Mouse (Mus musculus): ENCODE data around the gene Npas1. TPM values are rescaled to one million over a fixed set of nuclear protein-coding genes. Genes with fewer than 3 reads are reported as not detected.

Npas1 gene
- polyA plus RNA-seq, 1 experiment from 2014 or later, result 0.47 TPM

- Histone ChIP-seq H3K27ac (replicated peaks) (peak within 1 kb of the TSS; percentile 55), H3K4me2 (replicated peaks) (peak within 1 kb of the TSS; percentile 83), H3K9me3 (replicated peaks) (no peaks in the 10 kb centered on the region), H3K9ac (peak within 1 kb of the TSS; percentile 62), H3K36me3 (peaks cover 18% of the 10 kb centered on the region), H3K4me1 (peaks cover 10% of the 10 kb centered on the region; the same call in 1 of the 2 replicates), H3K4me3 (replicated peaks) (peak within 1 kb of the TSS; percentile 79), H3K27me3 (no peaks in the 10 kb centered on the region)
- under 1% methylated on average over 30 of the region's 30 CpGs for WGBS
- peak; percentile 98 for ATAC-seq (ENCODE audit: insufficient number of reproducible peaks, low FRiP score, low TSS enrichment, low read depth)
Observed at GRCm38 (mm10) chr7:16452587-16453073, 24.9 kb downstream of the Npas1 start, which contains the start of gene Tmem160. Gene Tmem160, plus strand, starts transcription at chr7:16452779.

DNA sequence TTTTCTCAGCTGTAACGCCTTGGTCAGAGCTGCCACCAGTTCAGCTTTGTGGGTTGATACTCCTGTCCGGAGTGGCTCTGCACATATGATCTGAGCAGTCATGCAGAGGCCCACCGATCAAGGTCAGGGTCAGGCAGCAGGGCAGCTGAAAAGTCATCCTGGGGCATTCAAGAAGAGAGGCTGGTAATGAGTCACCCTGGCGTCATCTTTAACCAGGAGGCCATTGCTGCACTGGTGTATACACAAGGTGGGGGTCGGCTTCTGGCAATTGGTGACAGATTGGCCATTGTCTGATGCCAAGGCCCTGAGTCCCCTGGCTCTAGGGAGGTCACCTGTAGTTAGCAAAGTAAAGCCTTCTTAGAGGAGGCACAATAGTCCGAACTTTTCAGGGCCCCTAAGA is 25.9 kb downstream of the Npas1 start:
- Histone ChIP-seq H3K27me3 (no peaks in the 10 kb centered on the region), H3K27ac (replicated peaks) (no peak overlapping the region), H3K4me1 (peaks cover 10% of the 10 kb centered on the region; the same call in 1 of the 2 replicates), H3K9me3 (replicated peaks) (no peaks in the 10 kb centered on the region), H3K9ac (no peak overlapping the region), H3K4me2 (replicated peaks) (no peak overlapping the region), H3K36me3 (peaks cover 15% of the 10 kb centered on the region), H3K4me3 (replicated peaks) (no peak overlapping the region)
- ATAC-seq (ENCODE audit: insufficient number of reproducible peaks, low FRiP score, low TSS enrichment, low read depth), result no peak
- WGBS, result 79% methylated on average over 6 of the region's 6 CpGs

GRCm38 (mm10) chr7:16441241-16441640 is 36.3 kb downstream of the Npas1 start:
- no peaks in the 10 kb centered on the region for H3K27me3 ChIP-seq
- H3K36me3 ChIP-seq, result peaks cover 8% of the 10 kb centered on the region
- no peak overlapping the region for H3K27ac ChIP-seq (replicated peaks)
- H3K9ac ChIP-seq, result no peak overlapping the region
- H3K4me2 ChIP-seq (replicated peaks), result no peak overlapping the region
- H3K4me1 ChIP-seq, result no peaks in the 10 kb centered on the region
- ATAC-seq (ENCODE audit: insufficient number of reproducible peaks, low FRiP score, low TSS enrichment, low read depth), result no peak
- H3K4me3 ChIP-seq (replicated peaks), result no peak overlapping the region
- H3K9me3 ChIP-seq (replicated peaks), result no peaks in the 10 kb centered on the region

DNA sequence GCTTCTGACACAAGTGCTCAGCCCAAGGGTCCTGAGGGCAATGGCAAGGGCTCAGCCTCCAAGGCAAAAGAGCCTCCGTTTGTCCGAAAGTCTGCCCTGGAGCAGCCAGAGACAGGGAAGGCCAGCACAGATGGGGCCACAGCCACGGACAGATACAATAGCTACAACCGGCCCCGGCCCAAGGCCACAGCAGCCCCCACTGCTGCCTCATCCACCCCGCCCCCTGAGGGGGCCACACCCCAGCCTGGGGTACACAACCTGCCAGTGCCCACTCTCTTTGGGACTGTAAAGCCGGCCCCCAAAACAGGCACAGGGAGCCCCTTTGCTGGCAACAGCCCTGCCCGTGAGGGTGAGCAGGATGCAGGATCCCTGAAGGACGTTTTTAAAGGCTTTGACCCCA is 42.4 kb downstream of the Npas1 start:
- ATAC-seq (ENCODE audit: insufficient number of reproducible peaks, low FRiP score, low TSS enrichment, low read depth), result peak; percentile 56; the same call in 1 of the 2 replicates
- Histone ChIP-seq H3K4me2 (replicated peaks) (no peak overlapping the region), H3K4me1 (no peaks in the 10 kb centered on the region), H3K4me3 (replicated peaks) (no peak overlapping the region), H3K27me3 (no peaks in the 10 kb centered on the region), H3K9me3 (replicated peaks) (no peaks in the 10 kb centered on the region), H3K36me3 (peaks cover 69% of the 10 kb centered on the region), H3K27ac (replicated peaks) (no peak overlapping the region), H3K9ac (no peak overlapping the region)
- WGBS, result 83% methylated on average over 9 of the region's 9 CpGs

GRCm38 (mm10) chr7:16433352-16433971 is 44.1 kb downstream of the Npas1 start:
- H3K9me3 ChIP-seq (replicated peaks), result no peaks in the 10 kb centered on the region
- 67% methylated on average over 3 of the region's 3 CpGs for WGBS
- ATAC-seq (ENCODE audit: insufficient number of reproducible peaks, low FRiP score, low TSS enrichment, low read depth), result no peak

DNA sequence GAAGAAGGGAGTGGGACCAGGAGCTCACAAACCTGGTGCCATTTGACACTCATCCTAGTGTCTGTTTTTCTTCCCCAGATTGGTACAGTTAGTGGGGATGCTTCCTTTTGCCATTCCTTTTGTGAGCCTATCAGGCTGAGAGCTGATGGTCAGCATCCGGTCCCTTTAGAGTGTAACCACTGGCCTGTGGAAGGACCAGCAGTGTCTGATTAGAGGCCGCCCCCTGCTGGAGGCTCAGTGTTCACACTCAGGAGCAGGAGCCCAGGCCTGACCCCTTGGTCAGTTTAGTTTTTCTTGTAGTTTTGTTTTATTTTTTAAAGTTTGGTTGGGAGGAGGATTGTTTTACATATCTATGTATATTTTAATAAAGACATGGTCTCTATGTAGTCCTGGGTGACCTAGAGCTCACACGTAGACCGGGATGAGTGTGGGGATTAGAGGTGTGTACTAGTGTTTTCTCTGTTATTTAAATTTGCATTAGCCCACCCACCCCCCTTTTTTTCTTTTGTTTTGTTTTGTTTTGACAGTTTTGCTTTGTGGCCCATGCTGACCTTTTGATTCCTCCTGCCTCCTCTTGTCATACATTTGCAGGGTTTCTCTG is 51.3 kb downstream of the Npas1 start:
- Histone ChIP-seq H3K4me1 (no peaks in the 10 kb centered on the region), H3K36me3 (peaks cover 97% of the 10 kb centered on the region), H3K4me2 (replicated peaks) (no peak overlapping the region), H3K9me3 (replicated peaks) (no peaks in the 10 kb centered on the region), H3K4me3 (replicated peaks) (no peak overlapping the region), H3K27ac (replicated peaks) (no peak overlapping the region), H3K27me3 (no peaks in the 10 kb centered on the region), H3K9ac (no peak overlapping the region)
- ATAC-seq (ENCODE audit: insufficient number of reproducible peaks, low FRiP score, low TSS enrichment, low read depth), result no peak; the same call in 1 of the 2 replicates
- 68% methylated on average over 4 of the region's 4 CpGs for WGBS

More at GRCm38 (mm10) chr7:16433352-16433971, 44.1 kb downstream of the Npas1 start:
- H3K4me2 ChIP-seq (replicated peaks), result no peak overlapping the region
- no peak overlapping the region for H3K9ac ChIP-seq
- no peaks in the 10 kb centered on the region for H3K27me3 ChIP-seq
- H3K27ac ChIP-seq (replicated peaks), result no peak overlapping the region
- no peaks in the 10 kb centered on the region for H3K4me1 ChIP-seq
- peaks cover 85% of the 10 kb centered on the region for H3K36me3 ChIP-seq
- H3K4me3 ChIP-seq (replicated peaks), result no peak overlapping the region

- 83% methylated on average over 10 of the region's 10 CpGs for WGBS
Observed at GRCm38 (mm10) chr7:16425721-16426120, 51.8 kb downstream of the Npas1 start.

DNA sequence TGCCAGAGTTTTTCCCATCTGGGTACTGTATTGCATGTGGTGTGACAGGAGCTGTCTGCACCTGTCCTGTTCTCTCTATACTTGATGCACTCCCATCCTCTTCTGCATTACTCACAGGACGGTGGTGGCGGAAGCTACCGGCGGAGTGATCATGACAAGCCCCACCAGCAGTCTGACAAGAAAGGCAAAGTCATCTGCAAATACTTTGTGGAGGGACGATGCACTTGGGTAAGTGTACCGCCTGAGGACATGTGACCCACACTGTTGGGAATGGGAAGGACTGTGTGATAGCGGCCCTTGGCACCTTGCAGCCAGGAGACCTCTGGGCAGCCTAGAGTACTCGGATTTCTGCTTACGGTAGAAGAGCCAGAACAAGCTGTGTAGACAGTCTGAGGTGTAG is 53.8 kb downstream of the Npas1 start:
- Histone ChIP-seq H3K4me2 (replicated peaks) (no peak overlapping the region), H3K4me1 (no peaks in the 10 kb centered on the region)

More at GRCm38 (mm10) chr7:16425721-16426120, 51.8 kb downstream of the Npas1 start:
- no peak overlapping the region for H3K4me3 ChIP-seq (replicated peaks)
- no peak for ATAC-seq (ENCODE audit: insufficient number of reproducible peaks, low FRiP score, low TSS enrichment, low read depth)
- H3K4me2 ChIP-seq (replicated peaks), result no peak overlapping the region
- H3K4me1 ChIP-seq, result no peaks in the 10 kb centered on the region
- no peak overlapping the region for H3K9ac ChIP-seq
- H3K9me3 ChIP-seq (replicated peaks), result no peaks in the 10 kb centered on the region
- peaks cover 97% of the 10 kb centered on the region for H3K36me3 ChIP-seq
- no peak overlapping the region for H3K27ac ChIP-seq (replicated peaks)
- no peaks in the 10 kb centered on the region for H3K27me3 ChIP-seq

DNA sequence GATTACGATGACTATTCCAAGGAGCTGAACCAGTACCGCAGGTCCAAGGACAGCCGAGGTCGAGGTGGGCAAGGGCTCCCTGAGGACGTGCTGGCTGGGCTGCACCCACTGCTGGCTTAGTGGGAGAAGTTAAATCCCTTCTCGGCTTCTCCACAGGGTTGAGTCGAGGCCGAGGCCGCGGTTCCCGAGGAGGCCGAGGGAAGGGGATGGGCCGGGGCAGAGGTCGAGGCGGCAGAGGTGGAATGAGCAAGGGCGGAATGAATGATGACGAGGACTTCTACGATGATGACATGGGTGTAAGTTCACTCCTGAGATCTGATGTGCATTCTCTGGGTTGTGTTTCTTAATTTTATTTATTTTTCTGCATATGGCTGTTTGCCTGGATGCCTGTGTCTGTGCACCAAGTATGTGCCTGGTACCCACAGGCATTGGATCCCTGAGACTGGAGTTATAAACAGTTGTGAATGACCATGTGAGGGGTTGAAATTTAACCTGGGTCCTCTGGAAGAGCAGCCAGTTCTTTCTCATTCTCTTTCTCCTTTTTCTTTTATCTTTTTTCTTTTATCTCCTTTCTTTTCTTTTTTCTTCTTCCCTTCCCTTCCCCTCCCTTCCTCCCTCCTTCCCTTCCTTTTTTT is 55.2 kb downstream of the Npas1 start:
- Histone ChIP-seq H3K4me2 (replicated peaks) (no peak overlapping the region), H3K4me1 (no peaks in the 10 kb centered on the region), H3K4me3 (replicated peaks) (no peak overlapping the region), H3K9me3 (replicated peaks) (no peaks in the 10 kb centered on the region), H3K27ac (replicated peaks) (no peak overlapping the region), H3K9ac (no peak overlapping the region), H3K36me3 (peaks cover 96% of the 10 kb centered on the region), H3K27me3 (no peaks in the 10 kb centered on the region)
- 87% methylated on average over 18 of the region's 18 CpGs for WGBS
- no peak for ATAC-seq (ENCODE audit: insufficient number of reproducible peaks, low FRiP score, low TSS enrichment, low read depth)

More for the DNA sequence above, 53.8 kb downstream of the Npas1 start:
- Histone ChIP-seq H3K4me3 (replicated peaks) (no peak overlapping the region), H3K27ac (replicated peaks) (no peak overlapping the region), H3K36me3 (peaks cover 97% of the 10 kb centered on the region), H3K27me3 (no peaks in the 10 kb centered on the region), H3K9ac (no peak overlapping the region), H3K9me3 (replicated peaks) (no peaks in the 10 kb centered on the region)
- WGBS, result 87% methylated on average over 9 of the region's 9 CpGs
- ATAC-seq (ENCODE audit: insufficient number of reproducible peaks, low FRiP score, low TSS enrichment, low read depth), result no peak

DNA sequence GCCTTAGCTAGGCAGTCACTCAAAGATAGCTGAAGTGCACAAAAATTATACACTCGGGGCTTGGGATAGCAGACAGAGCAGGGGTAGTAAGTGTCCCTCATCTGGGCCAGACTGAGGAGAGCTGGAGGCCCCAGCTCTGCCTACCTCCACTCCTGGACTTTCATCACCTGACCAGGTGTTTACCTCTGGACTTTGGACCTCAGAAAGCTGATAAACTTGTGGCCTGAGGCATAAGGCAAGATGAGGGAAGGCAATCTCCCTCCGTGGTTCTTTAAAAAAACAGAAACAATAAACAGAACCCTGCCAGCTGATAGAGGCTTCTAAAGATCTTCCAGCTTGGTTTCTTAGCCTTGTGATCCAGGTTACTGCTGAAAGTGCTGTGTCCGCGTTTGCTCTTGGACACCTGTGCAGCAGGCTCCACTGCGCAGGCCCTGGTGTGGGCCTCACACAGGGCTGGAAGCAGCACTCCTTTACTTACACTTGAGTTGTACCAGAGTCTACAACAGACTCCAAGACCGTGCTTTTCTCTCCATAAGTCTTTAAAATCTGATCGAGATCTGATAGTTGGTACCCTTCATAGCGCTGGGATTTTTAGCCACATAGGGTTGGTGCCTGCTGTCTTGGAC is 56.9 kb downstream of the Npas1 start:
- Histone ChIP-seq H3K27ac (replicated peaks) (no peak overlapping the region), H3K9me3 (replicated peaks) (no peaks in the 10 kb centered on the region), H3K4me2 (replicated peaks) (no peak overlapping the region), H3K4me3 (replicated peaks) (no peak overlapping the region), H3K4me1 (no peaks in the 10 kb centered on the region), H3K27me3 (no peaks in the 10 kb centered on the region), H3K36me3 (peaks cover 91% of the 10 kb centered on the region), H3K9ac (no peak overlapping the region)
- 92% methylated on average over 8 of the region's 8 CpGs for WGBS
- ATAC-seq (ENCODE audit: insufficient number of reproducible peaks, low FRiP score, low TSS enrichment, low read depth), result no peak

- Histone ChIP-seq H3K4me3 (replicated peaks) (no peak overlapping the region), H3K9ac (no peak overlapping the region), H3K9me3 (replicated peaks) (no peaks in the 10 kb centered on the region), H3K36me3 (peaks cover 72% of the 10 kb centered on the region), H3K27ac (replicated peaks) (no peak overlapping the region), H3K4me2 (replicated peaks) (no peak overlapping the region), H3K27me3 (no peaks in the 10 kb centered on the region), H3K4me1 (0 out of 2 replicates have a peak, but pooled peaks cover 3% of the 10 kb centered on the region)
- ATAC-seq (ENCODE audit: insufficient number of reproducible peaks, low FRiP score, low TSS enrichment, low read depth), result no peak
- WGBS, result 81% methylated on average over 5 of the region's 5 CpGs
Observed at GRCm38 (mm10) chr7:16418713-16419112, 58.8 kb downstream of the Npas1 start.
